Mouse (Mus musculus): ENCODE results near the gene Ferd3l. TPM values are rescaled to one million over a fixed set of nuclear protein-coding genes. Genes with fewer than 3 reads are reported as not detected.

Gene Ferd3l
- polyA plus RNA-seq, 1 experiment from 2014 or later: not detected

DNA sequence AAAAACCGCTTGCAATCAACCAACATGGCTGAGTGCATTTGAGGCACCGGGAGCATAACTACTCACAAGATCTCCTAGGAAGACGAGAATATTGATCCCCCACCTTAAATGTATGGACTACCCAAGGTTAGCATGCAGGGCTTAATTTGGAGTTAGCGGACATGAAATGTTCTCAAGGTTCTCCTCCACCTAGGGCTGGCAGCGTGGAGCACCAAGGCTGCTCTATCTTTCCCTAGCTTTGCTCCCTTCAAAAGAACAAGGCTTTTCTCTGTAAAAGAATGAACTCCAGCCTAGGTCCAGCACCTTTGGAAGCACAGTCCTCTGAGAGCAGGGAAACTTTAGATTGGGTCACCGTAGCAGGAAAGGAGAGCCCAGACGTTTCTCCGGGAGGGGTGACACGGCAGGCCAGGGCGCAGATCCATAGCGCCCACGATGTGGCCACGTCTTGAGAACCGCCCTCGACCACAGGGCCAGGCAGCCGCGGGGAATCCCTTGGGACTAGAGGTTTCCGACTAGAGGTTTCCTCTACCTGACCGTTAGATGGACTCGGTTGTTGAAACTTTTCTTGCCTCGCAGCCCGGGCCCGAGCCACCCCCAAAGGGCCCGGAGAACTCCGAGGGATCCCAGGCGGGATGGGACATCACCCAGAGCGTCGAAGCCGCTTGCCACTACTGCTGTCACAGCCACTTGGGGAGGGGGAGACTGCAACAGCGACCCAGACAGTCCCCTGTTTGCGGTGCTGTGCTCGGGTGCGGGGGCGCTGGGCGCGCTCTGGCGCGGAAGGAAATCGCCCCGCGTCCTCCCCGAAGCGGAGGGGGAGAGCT, 28.6 kb downstream of the Ferd3l start:
- no peak overlapping the region for H3K27ac ChIP-seq (ENCODE audit: low read depth)
- DNase-seq (ENCODE audit: low spot score) (peak; percentile 76), ATAC-seq (replicated peaks; ENCODE audit: low FRiP score, low TSS enrichment, low read depth) (peak; percentile 40)
- WGBS: 2% methylated on average over 43 of the region's 43 CpGs
- peaks cover 85% of the 10 kb centered on the region for H3K27me3 ChIP-seq (replicated peaks; ENCODE audit: control insufficient read depth, insufficient read depth, low read length)
- H3K4me2 ChIP-seq (ENCODE audit: low read length): peak overlapping the region; percentile 65
- no peaks in the 10 kb centered on the region for H3K9me3 ChIP-seq (ENCODE audit: control insufficient read depth, low read length)
- peaks cover 4% of the 10 kb centered on the region; the same call in 1 of the 2 replicates for H3K4me1 ChIP-seq (replicated peaks; ENCODE audit: control insufficient read depth, insufficient read depth, low read length)
- H3K9ac ChIP-seq (ENCODE audit: low read length): peak overlapping the region; percentile 67
- H3K4me3 ChIP-seq (ENCODE audit: low read depth, low read length): peak overlapping the region; percentile 60
- H3K36me3 ChIP-seq (ENCODE audit: control insufficient read depth, insufficient read depth, low read length): no peaks in the 10 kb centered on the region

- peaks cover 90% of the 10 kb centered on the region for H3K27me3 ChIP-seq (replicated peaks; ENCODE audit: control insufficient read depth, insufficient read depth, low read length)
- no peaks in the 10 kb centered on the region for H3K9me3 ChIP-seq (ENCODE audit: control insufficient read depth, low read length)
- DNase-seq (ENCODE audit: low spot score): peak; percentile 83
- peak within 1 kb of the TSS; percentile 52 for H3K27ac ChIP-seq (ENCODE audit: low read depth)
- ATAC-seq (replicated peaks; ENCODE audit: low FRiP score, low TSS enrichment, low read depth): peak; percentile 78
- under 1% methylated on average over 79 of the region's 105 CpGs for WGBS
- H3K4me2 ChIP-seq (ENCODE audit: low read length): peak within 1 kb of the TSS; percentile 65
- peak within 1 kb of the TSS; percentile 67 for H3K9ac ChIP-seq (ENCODE audit: low read length)
- H3K4me1 ChIP-seq (replicated peaks; ENCODE audit: control insufficient read depth, insufficient read depth, low read length): peaks cover 4% of the 10 kb centered on the region; the same call in 1 of the 2 replicates
- H3K4me3 ChIP-seq (ENCODE audit: low read depth, low read length): peak within 1 kb of the TSS; percentile 60
- no peaks in the 10 kb centered on the region for H3K36me3 ChIP-seq (ENCODE audit: control insufficient read depth, insufficient read depth, low read length)
Measured at GRCm38 (mm10) chr12:33957400-33958240, 29.4 kb downstream of the Ferd3l start, which contains the start of gene Twist1. TSS of gene Twist1 (plus strand) at chr12:33957671.

- Histone ChIP-seq H3K27ac (ENCODE audit: low read depth) (peak overlapping the region; percentile 52; the same call in 1 of the 2 replicates), H3K4me3 (ENCODE audit: low read depth, low read length) (peak overlapping the region; percentile 60), H3K4me2 (ENCODE audit: low read length) (peak overlapping the region; percentile 65), H3K36me3 (ENCODE audit: control insufficient read depth, insufficient read depth, low read length) (no peaks in the 10 kb centered on the region), H3K27me3 (replicated peaks; ENCODE audit: control insufficient read depth, insufficient read depth, low read length) (peaks cover 93% of the 10 kb centered on the region), H3K9ac (ENCODE audit: low read length) (peak overlapping the region; percentile 67), H3K4me1 (replicated peaks; ENCODE audit: control insufficient read depth, insufficient read depth, low read length) (peaks cover 4% of the 10 kb centered on the region; the same call in 1 of the 2 replicates), H3K9me3 (ENCODE audit: control insufficient read depth, low read length) (no peaks in the 10 kb centered on the region)
- WGBS: under 1% methylated on average over 48 of the region's 56 CpGs
- ATAC-seq (replicated peaks; ENCODE audit: low FRiP score, low TSS enrichment, low read depth): peak; percentile 45; the same call in 1 of the 2 replicates
- DNase-seq (ENCODE audit: low spot score): no peak
Measured at GRCm38 (mm10) chr12:33958241-33959194, 30.3 kb downstream of the Ferd3l start.

GRCm38 (mm10) chr12:33959206-33959605, 31.0 kb downstream of the Ferd3l start:
- Histone ChIP-seq H3K4me3 (ENCODE audit: low read depth, low read length) (peak overlapping the region; percentile 60), H3K4me1 (replicated peaks; ENCODE audit: control insufficient read depth, insufficient read depth, low read length) (peaks cover 4% of the 10 kb centered on the region; the same call in 1 of the 2 replicates), H3K9me3 (ENCODE audit: control insufficient read depth, low read length) (no peaks in the 10 kb centered on the region), H3K9ac (ENCODE audit: low read length) (no peak overlapping the region), H3K4me2 (ENCODE audit: low read length) (peak overlapping the region; percentile 65), H3K36me3 (ENCODE audit: control insufficient read depth, insufficient read depth, low read length) (no peaks in the 10 kb centered on the region), H3K27ac (ENCODE audit: low read depth) (no peak overlapping the region), H3K27me3 (replicated peaks; ENCODE audit: control insufficient read depth, insufficient read depth, low read length) (peaks cover 93% of the 10 kb centered on the region)
- ATAC-seq (replicated peaks; ENCODE audit: low FRiP score, low TSS enrichment, low read depth): no peak
- WGBS: 4% methylated on average over 6 of the region's 6 CpGs
- DNase-seq (ENCODE audit: low spot score): no peak

DNA sequence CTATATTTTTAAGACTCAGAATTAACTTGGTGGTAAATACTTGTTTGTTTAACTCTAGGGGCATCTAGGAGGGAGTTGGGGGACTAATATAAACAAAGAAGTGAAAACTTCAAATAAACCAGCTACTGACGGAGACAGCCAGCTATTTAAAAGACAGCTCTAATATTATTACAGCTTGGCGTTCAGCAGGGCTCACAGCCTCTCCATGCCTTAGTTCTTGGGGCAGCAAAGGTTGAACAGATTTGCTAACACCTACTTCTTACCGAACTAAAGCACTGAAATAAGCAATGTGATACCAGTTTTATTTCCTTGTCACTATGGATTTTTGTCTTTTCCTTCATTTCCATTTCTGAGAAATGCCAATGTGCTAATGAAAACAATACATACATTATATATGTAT, 31.6 kb downstream of the Ferd3l start:
- WGBS: 14% methylated on average over 3 of the region's 3 CpGs
- Histone ChIP-seq H3K4me1 (replicated peaks; ENCODE audit: control insufficient read depth, insufficient read depth, low read length) (peaks cover 4% of the 10 kb centered on the region; the same call in 1 of the 2 replicates), H3K4me2 (ENCODE audit: low read length) (peak overlapping the region; percentile 37), H3K36me3 (ENCODE audit: control insufficient read depth, insufficient read depth, low read length) (no peaks in the 10 kb centered on the region), H3K27me3 (replicated peaks; ENCODE audit: control insufficient read depth, insufficient read depth, low read length) (peaks cover 94% of the 10 kb centered on the region), H3K27ac (ENCODE audit: low read depth) (no peak overlapping the region), H3K9me3 (ENCODE audit: control insufficient read depth, low read length) (no peaks in the 10 kb centered on the region), H3K9ac (ENCODE audit: low read length) (no peak overlapping the region), H3K4me3 (ENCODE audit: low read depth, low read length) (peak overlapping the region; percentile 10; the same call in 1 of the 2 replicates)
- DNase-seq (ENCODE audit: low spot score): no peak
- ATAC-seq (replicated peaks; ENCODE audit: low FRiP score, low TSS enrichment, low read depth): no peak

- Histone ChIP-seq H3K9me3 (ENCODE audit: control insufficient read depth, low read length) (no peaks in the 10 kb centered on the region), H3K9ac (ENCODE audit: low read length) (no peak overlapping the region)
- ATAC-seq (replicated peaks; ENCODE audit: low FRiP score, low TSS enrichment, low read depth): no peak
Measured at GRCm38 (mm10) chr12:33961013-33961412, 32.8 kb downstream of the Ferd3l start.

GRCm38 (mm10) chr12:33962118-33962772, 34.0 kb downstream of the Ferd3l start:
- H3K27me3 ChIP-seq (replicated peaks; ENCODE audit: control insufficient read depth, insufficient read depth, low read length): peaks cover 93% of the 10 kb centered on the region
- peak; percentile 60 for DNase-seq (ENCODE audit: low spot score)
- 19% methylated on average over 17 of the region's 17 CpGs for WGBS
- H3K36me3 ChIP-seq (ENCODE audit: control insufficient read depth, insufficient read depth, low read length): no peaks in the 10 kb centered on the region
- H3K4me3 ChIP-seq (ENCODE audit: low read depth, low read length): no peak overlapping the region
- no peak overlapping the region for H3K4me2 ChIP-seq (ENCODE audit: low read length)
- no peak overlapping the region for H3K27ac ChIP-seq (ENCODE audit: low read depth)
- no peak overlapping the region for H3K9ac ChIP-seq (ENCODE audit: low read length)
- H3K4me1 ChIP-seq (replicated peaks; ENCODE audit: control insufficient read depth, insufficient read depth, low read length): no peaks in the 10 kb centered on the region; the same call in 1 of the 2 replicates
- ATAC-seq (replicated peaks; ENCODE audit: low FRiP score, low TSS enrichment, low read depth): no peak
- H3K9me3 ChIP-seq (ENCODE audit: control insufficient read depth, low read length): no peaks in the 10 kb centered on the region

More at GRCm38 (mm10) chr12:33961013-33961412, 32.8 kb downstream of the Ferd3l start:
- Histone ChIP-seq H3K4me3 (ENCODE audit: low read depth, low read length) (no peak overlapping the region), H3K27me3 (replicated peaks; ENCODE audit: control insufficient read depth, insufficient read depth, low read length) (peaks cover 93% of the 10 kb centered on the region), H3K36me3 (ENCODE audit: control insufficient read depth, insufficient read depth, low read length) (no peaks in the 10 kb centered on the region), H3K4me2 (ENCODE audit: low read length) (no peak overlapping the region), H3K4me1 (replicated peaks; ENCODE audit: control insufficient read depth, insufficient read depth, low read length) (no peaks in the 10 kb centered on the region; the same call in 1 of the 2 replicates), H3K27ac (ENCODE audit: low read depth) (no peak overlapping the region)
- DNase-seq (ENCODE audit: low spot score): no peak
- 34% methylated on average over 5 of the region's 5 CpGs for WGBS
